Mouse (Mus musculus) right cerebral cortex, postnatal 4 days (tissue): ENCODE results near the gene Pja2.
"Not testable (repeated sequence)": the region's sequence is repeated elsewhere in the genome, so short reads cannot be mapped to it uniquely, and the experiment has no call there.

Experiments used
- DNase-seq: peaks from one replicate; pipeline ENCODE4 v3.0.0-alpha.2; 2022

Pja2 gene

DNA sequence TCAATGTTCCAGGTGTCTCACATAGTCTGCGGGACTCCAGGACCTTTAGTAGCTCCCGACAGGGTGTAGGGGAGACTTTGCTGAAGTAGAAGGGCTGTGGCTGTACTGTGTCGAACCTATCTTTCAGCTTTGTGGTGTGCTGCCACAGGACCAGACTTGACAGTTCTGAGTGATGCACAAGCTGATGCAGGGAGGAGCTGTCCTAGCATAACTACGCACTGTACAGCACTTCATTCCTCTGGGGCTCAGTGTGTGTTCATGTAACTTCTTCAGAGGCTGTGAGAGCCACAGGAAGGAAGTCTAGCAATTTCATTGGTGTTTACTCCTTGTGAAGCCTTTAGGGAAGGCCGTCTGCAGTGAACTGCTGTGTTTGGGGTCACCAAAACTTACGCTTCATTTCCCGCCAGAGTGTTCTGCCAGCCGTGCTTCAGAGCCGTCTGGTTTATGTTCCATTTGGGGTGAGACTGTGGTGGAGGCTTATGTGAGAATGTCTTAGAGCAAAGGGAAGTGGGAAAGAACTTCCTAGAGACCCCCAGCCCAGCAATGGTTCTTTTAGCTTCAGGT, 54.0 kb downstream of the Pja2 start:
- no peak for DNase-seq

DNA sequence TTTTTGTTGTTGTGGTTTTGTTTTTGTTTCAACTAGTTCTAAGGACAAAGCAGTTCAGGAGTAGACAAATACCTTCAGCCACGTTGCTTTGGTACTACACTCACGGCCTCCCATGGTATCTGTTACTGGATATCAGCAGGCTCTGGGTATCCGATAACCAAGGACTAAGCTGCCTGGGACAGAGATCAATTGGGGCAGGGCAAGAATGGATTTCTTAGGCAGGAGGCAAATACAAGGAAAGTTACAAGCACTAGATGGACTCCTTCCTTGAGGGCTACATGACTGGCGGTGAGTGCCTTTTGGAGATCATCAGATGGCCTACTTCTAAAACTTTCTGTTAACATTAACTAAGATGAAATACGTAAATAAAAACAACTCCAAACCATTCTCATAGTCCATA, 55.0 kb downstream of the Pja2 start:
- DNase-seq, result no peak

DNA sequence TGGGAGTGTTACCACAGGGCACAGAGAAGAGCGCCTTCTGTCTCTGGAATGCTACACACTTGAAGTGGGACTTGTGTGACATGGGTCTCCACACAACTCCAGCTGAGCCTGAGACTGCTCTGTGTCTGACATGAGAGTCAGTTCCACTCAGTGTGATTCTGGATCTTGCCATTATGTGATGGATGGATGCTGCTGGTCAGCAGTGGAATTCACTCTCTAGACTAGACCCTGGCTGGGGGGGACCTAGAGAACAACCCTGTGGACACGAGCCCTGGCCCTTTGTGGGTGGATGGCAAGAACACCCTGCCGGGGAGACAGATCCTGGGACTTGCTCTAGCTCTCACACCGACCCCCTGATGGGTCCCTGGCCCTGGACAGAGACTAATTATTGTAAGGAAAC, 56.5 kb downstream of the Pja2 start:
- no peak for DNase-seq

DNA sequence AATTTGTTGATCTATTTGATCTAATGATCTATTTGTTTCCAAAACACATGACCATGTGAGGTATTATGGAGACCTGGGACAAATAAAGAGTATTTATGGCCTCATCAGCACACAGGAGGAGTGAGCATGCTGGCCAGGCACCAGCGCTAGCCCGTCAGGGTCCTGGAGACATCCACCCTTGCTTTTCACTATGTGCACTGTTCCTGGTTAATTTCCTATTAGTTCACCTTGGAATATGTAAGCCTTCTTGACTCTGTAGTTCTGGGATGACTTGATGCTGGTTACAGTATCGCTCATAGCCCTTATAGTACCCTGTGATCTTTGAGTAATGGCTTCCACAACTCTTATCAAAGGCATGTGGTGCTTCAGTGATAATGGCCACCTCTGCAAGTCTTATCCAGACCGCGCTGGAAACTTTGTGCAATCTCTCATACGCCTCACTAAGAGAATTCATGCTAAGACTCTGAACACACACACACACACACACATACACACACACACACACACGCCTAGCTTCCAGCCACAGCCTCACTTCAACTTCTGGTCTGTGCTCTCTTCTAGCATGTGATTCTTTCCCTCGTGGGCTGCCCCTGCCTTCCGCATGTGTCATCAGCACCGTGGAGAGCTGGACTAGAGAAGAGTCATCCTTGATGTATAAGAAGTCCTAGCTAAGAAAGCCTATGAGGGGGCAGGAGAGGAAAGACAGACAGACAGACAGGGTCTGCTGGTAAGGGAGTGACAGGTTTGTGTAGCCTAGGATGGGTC, 57.2 kb downstream of the Pja2 start:
- no peak for DNase-seq

DNA sequence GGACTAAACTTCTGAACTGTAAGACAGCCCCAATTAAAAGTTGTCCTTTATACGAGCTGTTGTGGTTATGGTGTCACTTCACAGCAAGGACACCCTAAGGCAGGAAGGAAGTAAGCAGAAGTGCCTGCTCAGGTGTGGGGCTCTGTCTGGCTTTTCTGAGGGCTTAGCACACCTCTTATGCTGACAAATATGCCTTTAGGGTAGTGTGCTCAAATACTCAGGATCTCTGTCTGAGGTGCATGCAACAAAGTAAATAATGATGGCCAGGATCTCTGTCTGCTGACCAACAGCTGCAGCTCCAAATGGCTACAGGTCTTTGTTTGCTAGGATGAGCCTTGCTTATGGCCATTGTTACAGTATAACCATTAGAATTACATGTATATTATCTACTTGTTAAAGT, 71.1 kb downstream of the Pja2 start:
- no peak for DNase-seq

DNA sequence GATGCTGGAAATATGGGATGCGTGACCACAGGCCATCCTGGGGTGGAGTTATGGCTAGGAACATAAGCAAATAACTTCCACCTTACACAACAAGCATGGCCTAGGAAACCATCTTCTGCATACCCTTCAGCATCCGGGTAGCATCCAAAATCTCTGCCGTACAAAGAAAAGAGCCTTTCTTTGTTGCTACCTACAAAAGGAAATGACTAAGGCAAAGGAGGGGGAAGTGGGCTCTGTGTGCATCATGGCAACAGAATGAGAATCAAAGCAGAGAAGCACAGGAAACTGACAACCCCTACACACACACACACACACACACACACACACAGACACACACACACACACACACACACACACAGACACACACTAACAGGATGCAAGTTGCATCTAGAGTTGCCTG, 83.5 kb downstream of the Pja2 start:
- DNase-seq, result no peak

DNA sequence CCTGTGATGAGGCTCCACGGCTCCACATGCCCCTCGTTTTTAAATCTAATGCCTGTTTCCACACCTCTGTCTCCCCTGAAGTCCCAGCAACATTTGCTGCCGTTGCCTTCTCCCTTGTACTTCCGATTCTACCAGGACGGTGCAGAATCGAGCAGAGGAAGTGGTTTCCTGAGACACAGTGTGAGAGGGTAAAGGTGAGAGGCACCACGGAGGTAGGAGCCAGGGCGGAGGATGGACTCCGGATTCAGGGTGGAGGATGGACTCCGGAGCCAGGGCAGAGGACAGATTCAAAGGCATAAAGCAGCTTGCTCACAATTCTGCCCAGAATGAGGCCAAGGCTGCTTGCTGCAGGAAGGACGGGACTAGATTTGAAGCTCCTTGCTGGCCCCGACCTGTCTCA, 88.8 kb downstream of the Pja2 start:
- DNase-seq, result no peak

DNA sequence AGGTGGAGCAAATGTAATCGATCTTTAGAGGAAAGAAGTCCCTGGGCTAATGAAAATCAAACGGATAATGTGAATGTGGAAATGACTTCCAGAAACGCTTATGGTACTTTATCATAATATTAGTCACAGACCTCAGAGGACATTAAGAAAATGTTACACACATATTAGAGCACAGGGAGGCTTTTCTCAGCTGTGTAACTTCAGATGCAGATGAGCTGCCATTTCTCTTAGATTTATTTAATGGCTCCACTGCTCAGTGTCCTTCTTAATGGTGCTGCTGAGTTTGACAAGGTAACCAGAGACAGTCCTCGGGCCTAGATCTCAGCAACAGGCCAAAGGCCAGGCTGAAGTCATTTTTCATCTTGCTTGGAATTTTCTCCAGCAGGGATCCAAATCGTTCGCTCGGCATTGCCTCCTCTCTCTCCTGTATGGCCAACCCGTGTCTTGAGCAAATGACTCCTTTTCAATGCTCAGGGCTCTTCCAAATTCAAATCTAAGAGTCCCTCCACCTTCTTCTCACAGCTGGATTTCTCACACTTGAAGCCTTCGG, 89.3 kb downstream of the Pja2 start:
- no peak for DNase-seq

DNA sequence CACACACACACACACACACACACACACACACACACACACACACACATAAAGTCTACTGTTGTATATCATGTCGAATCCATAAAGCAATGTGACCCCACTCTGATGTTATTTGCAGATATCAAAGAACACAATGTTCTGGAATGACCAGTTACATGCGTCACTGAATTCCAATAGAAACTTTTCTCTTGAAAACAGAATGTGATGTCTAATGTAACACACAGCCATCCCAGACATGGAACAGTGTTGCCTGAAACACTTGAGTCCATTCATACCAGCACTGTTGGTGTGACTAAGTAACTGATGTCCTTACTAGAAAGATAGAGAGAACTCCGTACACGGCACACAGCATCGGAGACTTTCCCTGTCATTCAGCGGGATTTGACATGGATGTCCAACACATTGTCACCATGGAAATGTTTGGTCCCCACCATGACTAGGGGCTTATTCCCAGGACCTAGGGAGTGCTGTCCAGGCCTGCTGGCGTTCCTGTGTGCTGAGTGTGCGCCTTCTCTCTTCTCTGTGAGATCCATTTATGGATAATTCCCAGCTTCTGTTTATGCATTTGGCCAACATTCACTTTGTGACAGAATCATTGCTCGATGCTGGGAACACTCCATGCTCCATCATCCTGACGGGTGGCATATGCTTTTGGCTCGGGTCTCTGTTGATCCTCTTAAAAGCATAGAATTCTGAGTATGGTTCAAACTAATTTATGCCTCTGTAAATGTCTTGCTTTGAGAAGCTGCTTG, 90.0 kb downstream of the Pja2 start:
- no peak for DNase-seq

DNA sequence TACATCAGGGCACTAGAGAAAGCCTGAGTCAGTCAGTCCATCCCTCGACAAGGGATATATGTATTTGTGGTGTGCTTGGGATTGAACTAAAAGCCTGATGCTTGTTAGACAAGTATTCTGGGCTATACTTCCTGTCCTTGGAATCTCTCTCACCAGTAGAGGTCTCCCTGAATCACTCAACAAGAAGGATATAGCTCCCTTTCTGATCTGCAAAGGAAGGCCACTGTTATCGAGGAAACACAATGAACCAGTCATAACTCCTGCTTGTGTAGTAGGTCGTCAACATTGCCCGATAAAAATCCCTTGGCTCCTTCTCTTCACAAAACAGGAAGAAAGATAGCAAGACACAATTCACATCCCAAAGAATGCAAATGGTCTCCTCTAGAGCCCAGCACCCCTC, 99.6 kb downstream of the Pja2 start:
- no peak for DNase-seq

DNA sequence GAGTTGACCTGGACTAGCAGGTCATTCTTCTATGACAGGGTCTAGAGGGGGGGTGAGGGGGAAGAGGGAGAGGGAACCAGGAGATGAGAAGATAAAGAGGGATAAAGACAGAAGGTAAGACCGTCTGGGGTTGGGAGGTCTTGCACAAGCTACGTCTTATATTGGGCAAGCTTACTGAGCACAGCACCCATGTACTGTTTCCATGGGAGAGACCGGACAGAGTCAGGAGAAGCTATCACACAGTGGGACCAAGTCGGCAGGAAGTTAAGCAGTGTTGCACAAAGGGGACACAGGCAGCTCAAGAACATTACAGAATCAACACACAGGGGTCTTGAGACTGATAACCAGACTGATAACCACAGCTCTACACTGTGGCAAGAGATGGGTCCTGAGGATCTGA, 100.1 kb downstream of the Pja2 start:
- not testable (repeated sequence) for DNase-seq

DNA sequence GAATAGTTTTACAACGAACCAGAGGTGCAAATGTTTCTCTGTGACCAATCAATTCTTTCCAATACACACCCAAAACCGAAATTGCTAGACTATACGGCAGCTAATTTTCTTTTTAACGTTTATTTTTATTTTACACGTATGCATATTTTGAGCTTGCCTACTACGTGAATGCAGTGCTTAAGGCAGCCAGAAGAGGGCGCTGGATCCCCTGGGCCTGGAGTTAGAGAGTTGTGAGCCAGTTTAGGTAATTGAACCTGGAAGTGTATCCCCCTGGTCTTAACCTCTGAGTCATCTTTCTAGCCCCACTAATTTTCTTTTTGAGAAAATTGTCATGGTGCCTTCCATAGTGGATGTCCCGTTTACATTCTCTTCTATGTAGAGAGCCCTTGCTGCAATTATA, 100.5 kb downstream of the Pja2 start:
- no peak for DNase-seq
